Mouse (Mus musculus) adrenal gland, postnatal 14 days (tissue): ENCODE data around the gene Podn. TPM values are rescaled to one million over a fixed set of nuclear protein-coding genes. Genes with fewer than 3 reads are reported as not detected.
A peak's percentile ranks its signal among the peaks of the same experiment; 100 is the strongest.
"Not testable (repeated sequence)": the region's sequence is repeated elsewhere in the genome, so short reads cannot be mapped to it uniquely, and the experiment has no call there.

Experiments used
- DNase-seq: peaks from one replicate; pipeline ENCODE4 v3.0.0; 2021; ENCODE audit warnings: mixed read lengths
- long read RNA-seq, 2 experiments: library from polyadenylated mRNA; stranded (forward); transcript quantifications; one replicate each; pipeline ENCODE4 v2.0.0; 2021
- total RNA-seq: library from RNA; stranded (reverse); gene quantifications from 2 replicates; pipeline ENCODE4 v1.2.3, GENCODE M21; 2021

The Podn gene
- total RNA-seq: 8.1 and 8.2 TPM in 2 replicates
- long read RNA-seq, experiment 1, partial matches to known transcripts: 0 of 49 reads
- long read RNA-seq, experiment 1, other reads (novel, unspliced or antisense): 47 of 49 reads
- long read RNA-seq, experiment 2, partial matches to known transcripts: 0 of 109 reads
- long read RNA-seq, experiment 2, other reads (novel, unspliced or antisense): 104 of 109 reads

GRCm38 (mm10) chr4:108096345-108096744, at the start of gene Podn:
Gene Podn, minus strand, starts transcription at chr4:108096445.
- DNase-seq: no peak

GRCm38 (mm10) chr4:108145554-108145953, 49.3 kb upstream of the Podn start:
- not testable (repeated sequence) for DNase-seq

GRCm38 (mm10) chr4:108144880-108145279, 48.6 kb upstream of the Podn start, which contains the start of gene Scp2:
Gene Scp2, minus strand, starts transcription at chr4:108144998.
- no peak for DNase-seq

- no peak for DNase-seq
These were observed 47.5 kb upstream of the Podn start for GRCm38 (mm10) chr4:108143778-108144177.

GRCm38 (mm10) chr4:108143178-108143577, 46.9 kb upstream of the Podn start:
- not testable (repeated sequence) for DNase-seq

- peak; percentile 36 for DNase-seq
These were observed 40.7 kb upstream of the Podn start for GRCm38 (mm10) chr4:108136938-108137337.

- no peak for DNase-seq
These were observed 34.2 kb upstream of the Podn start for GRCm38 (mm10) chr4:108130452-108130851.

- no peak for DNase-seq
These were observed 32.1 kb upstream of the Podn start for GRCm38 (mm10) chr4:108128339-108128738.

GRCm38 (mm10) chr4:108127516-108127915, 31.3 kb upstream of the Podn start:
- DNase-seq: no peak

- no peak for DNase-seq
These were observed 30.0 kb upstream of the Podn start for GRCm38 (mm10) chr4:108126260-108126659.

GRCm38 (mm10) chr4:108124104-108124503, 27.9 kb upstream of the Podn start:
- no peak for DNase-seq

- peak; percentile 97 for DNase-seq
These were observed 22.0 kb upstream of the Podn start for GRCm38 (mm10) chr4:108117924-108118876.

- DNase-seq: no peak
These were observed 21.2 kb upstream of the Podn start for GRCm38 (mm10) chr4:108117488-108117887.

GRCm38 (mm10) chr4:108116466-108116865, 20.2 kb upstream of the Podn start:
- DNase-seq: no peak

- no peak for DNase-seq
These were observed 14.5 kb upstream of the Podn start for GRCm38 (mm10) chr4:108110706-108111105.

- DNase-seq: no peak
These were observed 13.5 kb upstream of the Podn start for GRCm38 (mm10) chr4:108109728-108110127.

- DNase-seq: no peak
These were observed 3.4 kb downstream of the Podn start for GRCm38 (mm10) chr4:108092741-108093397.

- DNase-seq: no peak
These were observed 12.3 kb downstream of the Podn start for GRCm38 (mm10) chr4:108083993-108084392.

GRCm38 (mm10) chr4:108083032-108083735, 13.1 kb downstream of the Podn start:
- DNase-seq: no peak

- DNase-seq: no peak
These were observed 13.8 kb downstream of the Podn start for GRCm38 (mm10) chr4:108082401-108082806.

- DNase-seq: no peak
These were observed 15.4 kb downstream of the Podn start for GRCm38 (mm10) chr4:108080876-108081275.

- peak; percentile 56 for DNase-seq
These were observed 16.5 kb downstream of the Podn start for GRCm38 (mm10) chr4:108079762-108080161.
